Mouse (Mus musculus) midbrain, embryonic 11.5 days (tissue): ENCODE measurements at regions not wholly inside any gene's neighbourhood (a gene's known extent, or its start where the extent isn't known, plus 50 kb on each side); places are given as distances from the start of the nearest gene placed in this dataset.
"Not testable (repeated sequence)": the region's sequence is repeated elsewhere in the genome, so short reads cannot be mapped to it uniquely, and the experiment has no call there.

Experiments
- ATAC-seq: fragments of 200-750 bp; cut with Nextera tagmentation; 2 replicates; pipeline ENCODE4 v1.8.0; 2017; ENCODE audit warnings: moderate TSS enrichment, moderate library complexity; ENCODE audit not compliant: low FRiP score
- DNase-seq: peaks from one replicate; pipeline ENCODE4 v3.0.0; 2015; ENCODE audit warnings: low spot score; ENCODE audit errors: missing footprints
- H3K27ac ChIP-seq: fragments of 300-500 bp; sonication (generic); 2 replicates; pipeline ENCODE4 v1.5.1; 2014; ENCODE audit warnings: low read depth, low read length
- H3K27me3 ChIP-seq: fragments of 300-500 bp; sonication (generic); 2 replicates; pipeline ENCODE4 v1.6.1; 2014; ENCODE audit warnings: mild to moderate bottlenecking, low read length, moderate library complexity, mixed read lengths; ENCODE audit not compliant: control insufficient read depth, insufficient read depth
- H3K36me3 ChIP-seq: fragments of 300-500 bp; sonication (generic); 2 replicates; pipeline ENCODE4 v1.6.1; 2014; ENCODE audit warnings: mild to moderate bottlenecking, low read length, moderate library complexity, mixed read lengths; ENCODE audit not compliant: control insufficient read depth, insufficient read depth
- H3K4me1 ChIP-seq: fragments of 300-500 bp; sonication (generic); 2 replicates; pipeline ENCODE4 v1.6.1; 2014; ENCODE audit warnings: low read length; ENCODE audit not compliant: control insufficient read depth, insufficient read depth
- H3K4me2 ChIP-seq: fragments of 300-500 bp; sonication (generic); 2 replicates; pipeline ENCODE4 v1.6.1; 2014; ENCODE audit warnings: mild to moderate bottlenecking, moderate library complexity
- H3K4me3 ChIP-seq: fragments of 300-500 bp; sonication (generic); 2 replicates; pipeline ENCODE4 v1.5.1; 2014; ENCODE audit warnings: low read depth, low read length
- H3K9ac ChIP-seq: fragments of 300-500 bp; sonication (generic); 2 replicates; pipeline ENCODE4 v1.6.1; 2014; ENCODE audit warnings: low read length
- H3K9me3 ChIP-seq: fragments of 300-500 bp; sonication (generic); 2 replicates; pipeline ENCODE4 v1.6.1; 2016; ENCODE audit warnings: low read length; ENCODE audit not compliant: control insufficient read depth
- WGBS: fragments of 180-500 bp; shearing (Covaris S2); extraction: QIAGEN DNeasy Blood & Tissue Kit; methylation state at CpG from one replicate; pipeline ENCODE4 v1.1.7; 2014; 5-methylcytosine and 5-hydroxymethylcytosine counted together

DNA sequence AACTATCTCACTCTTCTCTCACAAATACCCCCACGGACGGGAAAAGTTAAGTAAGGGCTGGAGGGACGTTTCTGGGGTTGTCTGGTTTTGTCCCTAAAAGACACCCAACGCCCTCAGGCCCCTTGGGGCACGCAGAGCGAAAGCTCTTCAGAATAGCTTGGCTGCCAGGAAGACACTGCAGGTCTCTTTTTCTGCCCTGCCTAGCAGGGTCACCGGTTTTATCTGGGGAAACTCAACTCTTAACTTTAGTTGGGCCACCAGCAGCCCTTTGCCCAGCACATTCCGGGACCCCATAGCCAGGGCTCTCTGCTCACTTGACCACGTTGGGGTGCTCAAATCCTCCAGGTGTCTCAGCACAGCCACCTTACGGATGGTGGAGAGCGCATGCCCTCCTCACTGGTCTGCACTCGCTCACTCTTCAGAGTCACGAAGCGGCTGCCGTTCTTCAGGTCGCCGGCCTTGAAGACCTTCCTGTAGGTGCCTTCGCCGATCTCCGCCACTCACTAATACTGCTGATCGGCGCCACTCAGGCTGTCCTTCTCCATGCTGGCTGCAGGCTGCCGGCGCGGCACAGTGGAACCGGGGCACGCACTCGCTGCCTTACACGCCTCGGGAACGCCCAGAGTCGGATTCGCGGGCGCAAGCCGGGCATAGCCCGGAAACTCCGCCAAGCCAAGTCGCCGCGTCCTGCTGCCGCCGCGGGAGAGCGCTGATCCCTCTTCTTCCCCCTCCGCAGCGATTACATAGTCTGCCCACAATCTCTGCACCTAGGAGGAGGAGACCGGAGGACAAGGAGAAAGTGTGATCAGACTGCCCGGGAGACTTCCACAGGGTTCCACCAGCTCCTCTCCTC lies 83.0 kb downstream of the Ulbp1 start:
- Histone ChIP-seq H3K36me3 (no peaks in the 10 kb centered on the region), H3K9ac (peak overlapping the region; percentile 49), H3K4me3 (peak overlapping the region; percentile 48), H3K27ac (no peak overlapping the region), H3K4me1 (peaks cover 12% of the 10 kb centered on the region), H3K4me2 (peak overlapping the region; percentile 88), H3K27me3 (peaks cover 28% of the 10 kb centered on the region), H3K9me3 (no peaks in the 10 kb centered on the region; the same call in 1 of the 2 replicates)
- ATAC-seq: peak; percentile 49
- peak; percentile 95 for DNase-seq
- WGBS: 8% methylated on average over 48 of the region's 49 CpGs

DNA sequence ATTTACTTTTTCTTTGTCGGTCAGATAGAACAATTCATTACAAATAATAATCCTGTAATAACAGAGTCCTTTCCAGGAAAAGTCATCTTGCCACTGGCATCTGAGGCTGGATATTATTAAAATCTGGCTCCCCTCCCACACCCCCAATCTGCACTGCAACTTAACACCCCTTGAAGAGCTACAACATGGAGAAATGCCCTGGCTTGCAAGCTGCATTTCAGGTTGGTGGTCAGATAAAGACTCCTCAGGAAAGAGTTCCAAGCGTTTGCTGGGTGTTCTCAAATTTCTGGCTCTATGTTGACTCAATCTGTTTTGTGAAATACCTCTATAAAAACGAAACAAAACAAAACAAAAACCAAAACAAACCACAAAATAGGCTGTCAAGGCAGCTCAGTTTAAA lies 114.6 kb downstream of the Ulbp1 start:
- ATAC-seq, H3K4me1 ChIP-seq, H3K27me3 ChIP-seq, H3K4me2 ChIP-seq, DNase-seq, H3K4me3 ChIP-seq, H3K27ac ChIP-seq, H3K36me3 ChIP-seq, H3K9ac ChIP-seq, H3K9me3 ChIP-seq: not testable (repeated sequence)
- WGBS: 65% methylated on average over 3 of the region's 3 CpGs

DNA sequence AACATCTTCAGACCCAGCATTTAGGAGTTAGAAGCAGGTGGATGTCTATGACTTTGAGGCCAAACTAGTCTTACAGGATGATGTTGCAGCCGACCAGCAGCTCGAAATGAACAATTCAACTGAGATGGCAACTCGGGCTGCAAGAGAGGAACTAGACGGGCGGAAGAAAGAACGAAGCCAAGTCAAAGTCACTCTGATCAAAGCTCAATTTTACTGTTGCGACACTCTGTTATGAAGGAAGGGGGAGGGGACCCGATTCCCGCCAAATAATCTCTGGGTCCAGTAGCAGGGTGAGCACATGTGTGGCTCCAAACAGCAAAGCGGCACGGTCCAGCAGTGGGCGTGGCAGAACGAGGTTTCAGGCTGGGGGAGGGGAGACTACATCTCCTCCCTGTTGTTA lies 129.1 kb downstream of the Ulbp1 start:
- not testable (repeated sequence) for H3K4me2 ChIP-seq, DNase-seq, H3K9me3 ChIP-seq, ATAC-seq, H3K36me3 ChIP-seq, H3K4me3 ChIP-seq, H3K4me1 ChIP-seq, H3K9ac ChIP-seq, H3K27ac ChIP-seq, H3K27me3 ChIP-seq
- WGBS: 96% methylated on average over 13 of the region's 13 CpGs

DNA sequence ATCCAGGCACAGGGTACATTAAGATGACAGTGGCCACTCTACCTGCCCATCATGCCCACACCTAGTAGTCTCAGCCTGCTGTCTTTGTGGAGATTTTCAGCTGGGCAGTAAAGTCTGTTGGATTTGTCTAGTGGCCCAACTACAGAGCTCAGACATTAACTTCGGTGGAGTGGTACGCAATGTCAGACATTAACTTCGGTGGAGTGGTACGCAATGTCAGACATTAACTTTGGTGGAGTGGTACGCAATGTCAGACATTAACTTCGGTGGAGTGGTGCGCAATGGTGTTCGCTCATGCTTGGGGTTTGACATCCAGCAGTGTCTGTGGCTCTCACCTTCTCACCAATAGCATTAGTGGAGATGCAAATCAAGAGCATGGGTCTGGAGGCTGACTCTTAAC lies 129.7 kb downstream of the Ulbp1 start:
- 97% methylated on average over 8 of the region's 8 CpGs for WGBS
- not testable (repeated sequence) for DNase-seq

DNA sequence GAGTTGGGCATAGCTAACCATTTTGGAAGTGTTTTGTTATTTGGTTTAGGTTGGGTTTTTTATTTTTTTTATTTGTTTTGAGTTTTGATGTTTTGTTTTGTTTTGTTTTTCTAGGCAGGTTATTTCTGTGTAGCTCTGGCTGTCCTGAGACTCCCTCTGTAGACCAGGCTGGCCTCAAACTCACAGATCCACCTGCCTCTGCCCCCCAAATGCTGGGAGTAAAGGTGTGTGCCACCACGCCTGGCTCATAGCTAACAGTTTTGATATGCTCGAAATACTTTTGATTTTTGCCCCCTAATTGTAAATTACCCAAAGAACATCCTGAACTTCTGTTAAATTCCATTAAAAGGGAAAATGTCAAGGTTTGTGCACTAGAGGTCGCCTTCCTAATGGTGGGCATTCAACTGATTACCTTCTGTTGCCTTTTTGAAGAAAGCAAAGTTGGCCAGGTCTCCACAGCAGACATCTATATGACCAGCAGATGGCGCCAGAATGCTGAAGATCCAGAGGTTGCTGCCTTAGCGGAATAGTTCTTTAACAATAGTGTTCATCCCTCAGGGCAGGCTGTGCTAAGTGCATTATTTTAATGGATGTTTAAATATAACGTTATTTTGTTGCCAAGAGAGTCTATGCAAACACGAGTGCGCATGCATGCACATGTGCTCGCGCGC lies 121.2 kb upstream of the Cnksr3 start:
- H3K36me3 ChIP-seq: no peaks in the 10 kb centered on the region
- H3K9ac ChIP-seq: no peak overlapping the region
- DNase-seq (peak; percentile 98), ATAC-seq (peak; percentile 89)
- H3K27me3 ChIP-seq: no peaks in the 10 kb centered on the region
- no peak overlapping the region for H3K4me3 ChIP-seq
- no peak overlapping the region for H3K27ac ChIP-seq
- H3K4me2 ChIP-seq: no peak overlapping the region
- no peaks in the 10 kb centered on the region for H3K4me1 ChIP-seq
- H3K9me3 ChIP-seq: no peaks in the 10 kb centered on the region
- WGBS: 49% methylated on average over 11 of the region's 11 CpGs

More for the DNA sequence above, 129.7 kb downstream of the Ulbp1 start:
- ATAC-seq, H3K4me1 ChIP-seq, H3K4me2 ChIP-seq, H3K36me3 ChIP-seq, H3K9ac ChIP-seq, H3K27me3 ChIP-seq, H3K9me3 ChIP-seq, H3K27ac ChIP-seq, H3K4me3 ChIP-seq: not testable (repeated sequence)

DNA sequence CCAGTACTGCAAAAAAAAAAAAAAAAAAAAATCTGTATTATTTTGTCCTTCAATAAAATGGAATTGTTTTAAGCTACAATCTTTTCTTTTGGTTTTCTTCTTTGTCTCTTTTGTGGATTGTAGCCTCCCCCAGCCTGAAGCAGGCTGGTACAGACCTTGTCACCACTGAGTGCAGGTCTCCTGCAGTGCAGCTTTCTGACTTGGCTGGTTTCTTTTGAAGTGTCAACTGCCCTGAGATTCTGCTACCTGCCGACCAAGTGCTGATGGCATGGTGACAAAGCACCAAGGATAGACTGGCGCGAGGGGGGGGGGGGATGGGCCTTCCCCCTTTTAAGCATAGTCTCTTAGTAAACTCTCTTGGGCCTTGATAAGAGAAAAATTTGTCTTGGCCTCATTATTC lies 116.2 kb upstream of the Cnksr3 start:
- Histone ChIP-seq H3K27me3 (no peaks in the 10 kb centered on the region), H3K4me1 (no peaks in the 10 kb centered on the region), H3K27ac (no peak overlapping the region), H3K9ac (no peak overlapping the region), H3K9me3 (no peaks in the 10 kb centered on the region), H3K4me2 (no peak overlapping the region), H3K4me3 (no peak overlapping the region), H3K36me3 (no peaks in the 10 kb centered on the region)
- 37% methylated on average over 3 of the region's 3 CpGs for WGBS
- ATAC-seq (no peak), DNase-seq (no peak)

DNA sequence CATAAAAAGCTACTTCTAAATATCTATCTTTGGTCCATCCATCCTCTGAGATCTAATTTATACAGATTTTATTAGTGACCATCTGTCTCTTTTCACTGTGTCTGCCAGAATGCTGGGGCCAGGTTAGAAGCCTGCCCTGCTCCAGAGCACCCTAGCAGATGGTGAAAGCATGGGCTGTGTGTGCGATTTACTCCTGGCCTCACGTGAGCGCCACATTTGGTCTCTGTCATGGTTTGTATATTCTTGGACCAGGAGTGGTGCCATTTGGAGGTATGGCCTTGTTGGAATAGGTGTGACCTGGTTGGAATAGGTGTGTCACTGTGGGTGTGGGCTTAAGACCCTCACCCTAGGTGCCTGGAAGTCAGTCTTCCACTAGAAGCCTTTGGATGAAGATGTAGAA lies 115.0 kb upstream of the Cnksr3 start:
- H3K9ac ChIP-seq, ATAC-seq, H3K4me2 ChIP-seq, H3K36me3 ChIP-seq, H3K9me3 ChIP-seq, DNase-seq, H3K4me1 ChIP-seq, H3K27ac ChIP-seq, H3K4me3 ChIP-seq, H3K27me3 ChIP-seq: not testable (repeated sequence)
- WGBS: 98% methylated on average over 3 of the region's 3 CpGs

DNA sequence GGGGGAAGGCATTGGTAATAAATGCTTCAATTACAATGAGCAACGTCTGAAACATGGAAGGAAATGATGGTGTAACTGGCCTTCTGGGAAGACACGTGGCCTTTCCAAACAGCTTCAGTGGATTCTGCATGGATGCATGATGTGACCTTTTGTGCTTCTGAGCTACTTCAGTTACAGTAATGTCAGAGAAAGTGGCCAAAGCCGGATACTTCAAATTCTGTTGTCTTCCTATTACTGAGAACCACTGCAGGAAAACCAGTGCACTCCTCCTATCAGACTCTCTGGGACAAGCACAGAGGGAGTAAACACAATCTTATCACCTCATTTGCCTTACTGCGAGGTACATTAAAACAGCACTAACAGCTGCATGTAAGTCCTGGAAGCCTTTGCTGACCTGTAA lies 113.0 kb upstream of the Cnksr3 start:
- Histone ChIP-seq H3K4me1 (no peaks in the 10 kb centered on the region), H3K9ac (no peak overlapping the region), H3K36me3 (no peaks in the 10 kb centered on the region), H3K4me3 (no peak overlapping the region), H3K27me3 (no peaks in the 10 kb centered on the region), H3K9me3 (no peaks in the 10 kb centered on the region), H3K27ac (no peak overlapping the region), H3K4me2 (no peak overlapping the region)
- DNase-seq: no peak
- ATAC-seq: no peak
- 80% methylated on average over 4 of the region's 4 CpGs for WGBS

DNA sequence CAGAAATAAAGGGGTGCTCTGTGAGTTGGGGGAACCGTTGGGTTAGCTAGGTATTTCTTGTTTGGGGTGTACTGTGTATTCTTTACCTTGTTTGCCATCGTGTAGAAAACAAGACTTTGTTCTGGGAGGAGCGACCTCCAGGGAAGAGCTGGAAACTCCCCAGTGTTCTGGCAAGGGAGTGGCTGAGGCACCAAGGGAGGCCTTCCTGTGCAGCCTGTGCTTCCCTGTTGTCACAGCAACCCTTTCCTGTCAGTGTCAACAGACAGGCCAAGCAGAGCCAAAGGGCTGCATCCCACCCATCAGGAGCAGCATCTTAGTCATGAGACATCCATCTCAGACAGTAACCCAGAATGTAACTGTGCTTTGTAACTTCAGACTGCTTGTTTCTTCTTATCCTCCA lies 111.2 kb upstream of the Cnksr3 start:
- no peaks in the 10 kb centered on the region for H3K4me1 ChIP-seq
- ATAC-seq (no peak), DNase-seq (no peak)
- no peak overlapping the region for H3K27ac ChIP-seq
- H3K9ac ChIP-seq: no peak overlapping the region
- no peak overlapping the region for H3K4me3 ChIP-seq
- no peaks in the 10 kb centered on the region for H3K27me3 ChIP-seq
- WGBS: 40% methylated on average over 3 of the region's 3 CpGs
- no peak overlapping the region for H3K4me2 ChIP-seq
- H3K9me3 ChIP-seq: no peaks in the 10 kb centered on the region
- H3K36me3 ChIP-seq: no peaks in the 10 kb centered on the region
